Mouse (Mus musculus) right cerebral cortex, postnatal 4 days (tissue): ENCODE measurements around the gene Clmp.
A peak's percentile ranks its signal among the peaks of the same experiment; 100 is the strongest.

ENCODE experiments used
- DNase-seq: peaks from one replicate; pipeline ENCODE4 v3.0.0-alpha.2; 2022

Gene Clmp

GRCm38 (mm10) chr9:40805263-40805662, 119.5 kb downstream of the Clmp start:
- DNase-seq: peak; percentile 81

- DNase-seq: peak; percentile 41
These were observed 120.9 kb downstream of the Clmp start for GRCm38 (mm10) chr9:40806440-40807288.

- no peak for DNase-seq
These were observed 121.6 kb downstream of the Clmp start for GRCm38 (mm10) chr9:40807289-40807920.

- no peak for DNase-seq
These were observed 122.5 kb downstream of the Clmp start for GRCm38 (mm10) chr9:40808061-40808906.

GRCm38 (mm10) chr9:40808907-40809280, 123.1 kb downstream of the Clmp start:
- DNase-seq: no peak

GRCm38 (mm10) chr9:40811860-40812259, 126.1 kb downstream of the Clmp start:
- DNase-seq: no peak

GRCm38 (mm10) chr9:40814060-40814459, 128.3 kb downstream of the Clmp start:
- DNase-seq: no peak

GRCm38 (mm10) chr9:40817325-40818028, 131.7 kb downstream of the Clmp start:
- no peak for DNase-seq

- no peak for DNase-seq
These were observed 139.8 kb downstream of the Clmp start for GRCm38 (mm10) chr9:40825601-40826000.

GRCm38 (mm10) chr9:40827366-40827765, 141.6 kb downstream of the Clmp start:
- DNase-seq: no peak

- peak; percentile 96 for DNase-seq
These were observed 148.8 kb downstream of the Clmp start for GRCm38 (mm10) chr9:40834569-40834968.
